Mouse (Mus musculus): ENCODE data around the gene Glp1r.
A peak's percentile ranks its signal among the peaks of the same experiment; 100 is the strongest.

Gene Glp1r

DNA sequence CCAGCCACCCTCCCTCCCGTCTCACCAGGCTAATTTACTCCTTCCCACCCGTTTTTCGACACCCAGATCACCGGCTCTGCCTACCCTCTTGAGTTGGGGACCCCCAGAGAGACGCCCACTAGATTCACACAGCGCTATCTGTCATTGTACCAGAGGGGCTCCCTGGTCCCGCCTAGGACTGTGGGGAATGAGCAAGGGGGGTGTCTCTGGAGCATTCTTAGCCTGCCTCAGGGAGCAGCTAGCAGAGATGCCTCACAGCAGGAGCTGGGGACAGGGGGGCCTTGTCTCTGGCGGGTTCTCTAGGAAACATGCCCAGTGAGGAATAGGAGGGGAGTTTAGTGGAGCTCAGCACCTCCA is 10.1 kb downstream of the Glp1r start:
- DNase-seq (ENCODE audit: low read depth in 1 of 2, low spot score in 2 of 2): no peak

DNA sequence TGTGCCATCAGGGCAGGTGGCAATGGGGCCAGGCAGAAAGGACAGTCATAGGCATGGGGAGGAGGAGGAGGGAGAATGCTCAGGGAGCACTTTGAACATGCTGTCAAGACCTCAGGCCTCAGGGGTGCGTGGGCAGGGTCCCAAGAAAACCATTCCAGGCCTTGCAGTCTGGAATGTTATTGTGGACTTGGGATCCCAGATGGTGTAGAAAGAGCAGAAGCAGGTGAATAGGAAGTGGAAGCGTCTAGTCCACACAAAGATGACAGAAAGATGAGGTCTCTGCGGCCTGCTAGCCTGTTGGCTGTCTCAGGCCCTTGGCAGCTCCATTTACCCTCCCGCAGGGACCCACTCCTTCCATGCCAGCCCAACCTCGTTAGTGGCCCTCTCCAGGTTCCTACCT is 10.9 kb downstream of the Glp1r start:
- no peak for DNase-seq (ENCODE audit: low read depth in 1 of 2, low spot score in 2 of 2)

GRCm38 (mm10) chr17:30914264-30914663 is 12.6 kb downstream of the Glp1r start:
- DNase-seq (ENCODE audit: low read depth in 1 of 2, low spot score in 2 of 2): no peak

- no peak for DNase-seq (ENCODE audit: low read depth in 1 of 2, low spot score in 2 of 2)
Observed at GRCm38 (mm10) chr17:30923566-30923965, 21.9 kb downstream of the Glp1r start.

DNA sequence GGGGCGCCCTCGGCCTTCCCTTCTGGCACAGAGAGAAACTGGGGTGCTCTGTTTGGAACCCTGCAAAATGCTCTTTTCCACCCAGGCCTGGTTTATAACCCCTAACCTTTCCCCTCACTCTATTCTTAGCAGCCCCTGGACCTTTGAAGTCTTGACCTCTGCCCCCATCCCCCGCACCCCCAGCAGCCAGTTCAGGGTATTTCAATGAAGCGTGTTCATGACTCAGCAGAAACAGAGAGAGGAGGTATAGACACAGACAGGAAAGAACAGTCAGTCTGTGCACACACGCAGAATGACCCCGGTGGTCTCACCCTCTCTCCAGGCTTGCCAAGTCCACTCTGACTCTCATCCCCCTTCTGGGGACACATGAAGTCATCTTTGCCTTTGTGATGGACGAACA is 29.2 kb downstream of the Glp1r start:
- DNase-seq (ENCODE audit: low read depth in 1 of 2, low spot score in 2 of 2): no peak

GRCm38 (mm10) chr17:30932836-30933235 is 31.2 kb downstream of the Glp1r start:
- no peak for DNase-seq (ENCODE audit: low read depth in 1 of 2, low spot score in 2 of 2)

GRCm38 (mm10) chr17:30935301-30935700 is 33.7 kb downstream of the Glp1r start:
- DNase-seq (ENCODE audit: low read depth in 1 of 2, low spot score in 2 of 2): no peak

- no peak for DNase-seq (ENCODE audit: low read depth in 1 of 2, low spot score in 2 of 2)
Observed at GRCm38 (mm10) chr17:30938554-30938953, 36.9 kb downstream of the Glp1r start.

DNA sequence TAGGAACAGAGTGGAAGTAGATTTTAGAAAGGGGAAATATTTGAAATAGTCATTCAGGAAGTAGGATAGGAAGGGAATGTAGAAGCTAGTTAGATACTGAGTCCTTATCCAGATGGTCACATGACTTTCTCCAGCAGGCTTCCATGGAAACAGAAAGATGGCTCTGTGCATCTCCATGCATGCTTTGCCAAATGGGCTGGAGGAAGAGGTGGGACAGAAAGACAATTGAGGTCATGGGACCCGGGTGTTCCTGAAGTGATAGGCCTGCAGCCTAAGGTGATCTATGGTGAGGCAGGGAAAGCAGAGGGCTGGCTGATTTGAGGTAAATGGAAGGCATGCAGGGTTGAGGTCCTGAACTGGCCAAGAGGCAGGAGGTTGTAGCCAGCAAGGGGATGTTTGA is 46.8 kb downstream of the Glp1r start:
- DNase-seq (ENCODE audit: low read depth in 1 of 2, low spot score in 2 of 2): no peak

DNA sequence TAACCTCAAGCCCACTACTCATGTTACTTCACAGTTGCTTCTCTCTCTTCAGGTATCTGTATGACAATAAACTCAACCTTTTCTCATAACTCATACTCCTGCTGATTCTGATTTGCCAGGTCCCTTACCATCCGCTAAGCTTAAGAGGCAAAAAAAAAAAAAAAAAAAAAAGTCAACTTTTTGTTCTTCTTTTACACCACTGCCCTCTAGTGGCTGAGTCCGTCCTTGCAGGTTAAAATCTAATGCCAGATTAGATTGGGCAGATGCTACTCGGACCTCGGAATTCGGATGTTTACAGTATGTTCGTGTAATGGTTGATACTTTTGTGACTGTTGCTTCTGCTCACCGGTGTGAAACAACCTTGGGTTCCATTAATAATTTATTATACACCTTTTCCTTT is 49.2 kb downstream of the Glp1r start:
- DNase-seq (ENCODE audit: low read depth in 1 of 2, low spot score in 2 of 2): peak in 1 of 2 experiments; percentile 21

DNA sequence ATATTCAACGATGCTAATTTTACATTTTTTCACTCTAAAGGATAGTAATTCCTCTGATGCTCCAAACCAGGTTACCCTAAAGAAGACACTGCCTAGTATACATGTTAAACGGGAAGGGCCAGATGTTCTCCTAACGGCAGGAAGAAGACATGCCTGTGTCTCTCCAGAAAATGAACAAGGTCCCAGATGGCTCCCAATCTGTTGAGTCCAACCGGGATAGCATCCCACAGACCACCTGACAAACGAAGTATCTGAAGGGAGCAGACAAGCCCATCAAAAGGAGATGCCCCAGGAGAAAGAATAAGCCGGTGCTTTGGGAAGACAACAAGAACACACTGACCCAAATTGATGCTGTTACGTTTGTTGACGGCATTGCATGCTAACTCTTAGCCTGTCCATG is 50.0 kb downstream of the Glp1r start:
- DNase-seq (ENCODE audit: low read depth in 1 of 2, low spot score in 2 of 2): no peak

- DNase-seq (ENCODE audit: low read depth in 1 of 2, low spot score in 2 of 2): no peak
Observed at GRCm38 (mm10) chr17:30954340-30954739, 52.7 kb downstream of the Glp1r start, which contains the start of gene Umodl1. Umodl1 (plus strand) TSS chr17:30954640.

- DNase-seq (ENCODE audit: low read depth in 1 of 2, low spot score in 2 of 2): no peak
Observed at GRCm38 (mm10) chr17:30961936-30962592, 60.4 kb downstream of the Glp1r start.

DNA sequence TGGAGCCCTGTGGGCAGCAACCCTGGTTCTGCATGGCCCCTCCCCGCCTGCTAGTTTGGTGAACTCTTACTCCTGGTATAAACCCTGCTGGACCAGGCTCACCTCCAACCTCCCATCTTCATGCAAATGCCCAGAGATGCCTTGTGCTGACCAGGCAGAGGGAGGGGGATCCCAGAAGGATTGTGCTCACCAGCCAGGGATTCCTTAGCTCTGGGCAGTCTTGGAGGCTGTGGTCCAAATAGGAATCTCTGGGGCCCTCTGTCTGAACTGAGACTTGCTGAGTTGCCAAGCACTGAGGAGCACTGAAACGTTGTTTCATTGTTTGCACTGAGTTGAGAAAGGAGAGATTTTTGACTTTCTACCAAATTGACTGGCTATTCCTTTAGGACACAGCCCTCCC is 61.3 kb downstream of the Glp1r start:
- DNase-seq (ENCODE audit: low read depth in 1 of 2, low spot score in 2 of 2): no peak

- no peak for DNase-seq (ENCODE audit: low read depth in 1 of 2, low spot score in 2 of 2)
Observed at GRCm38 (mm10) chr17:30969983-30970382, 68.4 kb downstream of the Glp1r start.

GRCm38 (mm10) chr17:30971877-30972276 is 70.3 kb downstream of the Glp1r start:
- DNase-seq (ENCODE audit: low read depth in 1 of 2, low spot score in 2 of 2): no peak

DNA sequence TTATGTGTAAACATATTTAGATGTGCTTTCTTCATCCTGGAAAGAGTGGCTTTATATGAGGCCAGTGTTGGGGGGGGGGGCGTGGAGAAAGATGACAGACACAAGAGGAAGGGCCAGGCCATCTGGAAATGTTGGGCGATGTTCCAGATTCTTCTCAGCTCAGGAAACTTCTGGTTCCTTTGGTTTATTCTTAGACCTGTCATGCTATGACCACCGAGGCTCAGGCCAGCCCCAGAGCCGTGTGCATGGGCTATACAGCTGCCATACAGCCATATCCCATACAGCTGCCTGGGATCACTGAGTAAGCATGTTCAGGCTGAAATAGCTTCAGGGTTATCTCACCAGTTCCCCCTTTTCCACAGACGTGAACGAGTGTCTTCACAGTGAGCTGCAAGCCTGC is 71.7 kb downstream of the Glp1r start:
- DNase-seq (ENCODE audit: low read depth in 1 of 2, low spot score in 2 of 2): no peak

GRCm38 (mm10) chr17:30977290-30977689 is 75.7 kb downstream of the Glp1r start:
- no peak for DNase-seq (ENCODE audit: low read depth in 1 of 2, low spot score in 2 of 2)

DNA sequence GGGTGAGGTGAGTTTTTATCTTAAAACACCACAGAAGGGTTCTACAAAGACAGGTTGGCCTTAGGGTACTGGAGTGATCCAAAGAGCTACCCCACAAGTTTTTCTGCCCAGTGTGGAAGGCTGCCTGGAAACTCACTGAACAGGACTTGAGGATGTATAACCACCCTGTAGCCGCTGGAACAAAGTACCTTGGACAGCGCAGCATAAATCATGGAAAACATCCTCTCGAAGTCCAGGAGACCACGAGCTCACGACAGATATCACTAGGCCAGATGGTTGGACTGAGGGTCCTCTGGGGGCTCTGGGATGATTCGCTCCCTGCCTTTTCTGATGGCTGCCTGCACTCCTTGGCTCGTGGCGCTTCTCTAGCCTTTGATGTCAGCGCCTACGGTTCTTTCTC is 76.9 kb downstream of the Glp1r start:
- DNase-seq (ENCODE audit: low read depth in 1 of 2, low spot score in 2 of 2): no peak

DNA sequence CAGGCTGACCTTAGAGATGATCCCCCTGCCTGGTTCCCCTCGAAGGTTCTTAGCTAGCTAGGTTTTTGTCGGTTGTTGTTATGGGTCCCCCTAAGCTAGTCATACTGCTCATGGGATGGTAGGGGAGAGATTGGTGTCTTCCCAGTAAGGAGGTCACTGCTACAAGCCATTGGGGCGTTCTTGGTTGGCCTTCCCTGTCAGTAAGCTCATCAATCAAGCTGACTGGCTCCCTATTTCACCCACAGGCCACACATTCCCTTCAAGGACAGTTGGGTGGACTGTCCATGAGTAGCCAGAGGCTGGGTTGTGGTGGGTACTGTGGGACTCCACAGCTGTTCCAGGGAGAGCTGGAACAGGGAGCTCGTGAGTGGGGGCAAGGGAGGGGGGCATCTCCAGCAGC is 81.9 kb downstream of the Glp1r start:
- no peak for DNase-seq (ENCODE audit: low read depth in 1 of 2, low spot score in 2 of 2)

- no peak for DNase-seq (ENCODE audit: low read depth in 1 of 2, low spot score in 2 of 2)
Observed at GRCm38 (mm10) chr17:30990254-30990653, 88.6 kb downstream of the Glp1r start.
